Mouse (Mus musculus): ENCODE results near the gene Exoc6b.

Gene Exoc6b

DNA sequence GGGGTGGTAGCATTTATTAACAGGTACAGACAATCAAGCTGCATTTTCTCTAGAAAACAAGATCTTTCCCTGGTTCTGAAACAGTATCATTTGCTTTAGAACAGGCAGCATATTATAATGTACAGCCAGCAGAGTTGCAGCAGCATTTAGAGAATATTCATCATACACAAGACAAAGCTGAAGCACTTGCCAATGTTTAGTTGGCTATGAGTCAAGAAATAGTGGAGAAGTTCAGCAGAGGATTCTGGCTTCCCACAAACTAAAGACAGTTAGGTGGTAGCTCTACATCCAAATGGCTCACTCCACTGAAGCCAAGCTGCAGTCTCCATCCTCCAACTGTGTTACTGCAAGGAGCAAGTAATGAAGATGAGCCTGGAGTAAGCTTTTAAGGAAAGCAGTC lies 342.4 kb downstream of the Exoc6b start:
- no peak for DNase-seq (ENCODE audit: low spot score)

DNA sequence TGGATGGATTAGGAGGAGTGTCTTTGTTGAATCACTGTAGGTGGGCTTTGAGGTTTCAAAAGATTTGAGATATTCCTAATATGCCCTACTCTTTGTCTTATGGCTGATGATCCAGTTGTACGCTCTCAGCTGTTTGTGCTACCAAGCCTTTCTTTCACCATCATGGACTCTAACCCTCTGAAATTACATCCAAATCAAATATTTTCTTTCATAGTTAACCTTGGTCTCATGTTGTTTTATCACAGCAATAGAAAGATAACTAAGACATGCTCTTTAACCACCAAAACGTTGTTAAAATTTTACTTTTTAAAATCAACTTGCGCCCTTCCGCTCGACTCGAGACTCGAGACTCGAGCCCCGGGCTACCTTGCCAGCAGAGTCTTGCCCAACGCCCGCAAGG lies 356.1 kb downstream of the Exoc6b start:
- no peak for DNase-seq (ENCODE audit: low spot score)

DNA sequence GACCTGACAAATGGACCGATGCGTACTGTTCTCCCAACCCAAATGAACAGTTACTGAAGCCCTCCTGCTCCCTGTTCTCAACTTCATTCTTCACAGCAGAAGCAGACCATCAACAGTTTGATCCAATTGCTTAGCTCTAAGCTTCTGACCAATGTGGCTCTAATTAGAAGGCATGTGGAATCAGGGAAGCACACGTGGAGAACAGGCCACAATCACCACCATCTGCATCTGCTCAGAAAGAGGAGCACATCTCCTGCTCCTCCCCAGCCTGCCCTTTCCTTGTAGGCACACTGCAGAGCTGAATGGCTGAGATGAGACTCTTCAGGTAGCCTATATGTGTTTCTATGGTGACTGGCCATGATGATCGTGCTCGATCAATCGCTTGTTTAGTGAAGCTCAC lies 358.5 kb downstream of the Exoc6b start:
- no peak for DNase-seq (ENCODE audit: low spot score)

DNA sequence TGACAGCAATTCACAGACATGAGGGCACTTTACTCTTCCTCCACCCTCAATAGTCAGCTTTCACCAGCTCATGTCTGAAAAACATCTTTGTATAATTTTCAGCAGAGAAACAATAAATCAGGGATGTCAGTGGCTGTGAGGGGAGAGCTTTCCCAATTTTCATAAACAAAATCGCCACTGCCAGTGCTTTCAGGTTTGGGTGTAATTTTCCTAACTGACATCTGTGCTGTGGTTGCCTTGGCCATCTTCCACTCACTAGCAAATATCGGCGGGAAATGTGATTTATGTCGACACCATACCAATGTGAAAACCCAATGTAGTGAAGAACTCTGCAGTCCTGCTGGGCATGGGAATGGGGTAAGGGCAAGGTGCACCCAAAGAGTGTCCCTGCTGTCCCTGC lies 360.7 kb downstream of the Exoc6b start:
- no peak for DNase-seq (ENCODE audit: low spot score)

DNA sequence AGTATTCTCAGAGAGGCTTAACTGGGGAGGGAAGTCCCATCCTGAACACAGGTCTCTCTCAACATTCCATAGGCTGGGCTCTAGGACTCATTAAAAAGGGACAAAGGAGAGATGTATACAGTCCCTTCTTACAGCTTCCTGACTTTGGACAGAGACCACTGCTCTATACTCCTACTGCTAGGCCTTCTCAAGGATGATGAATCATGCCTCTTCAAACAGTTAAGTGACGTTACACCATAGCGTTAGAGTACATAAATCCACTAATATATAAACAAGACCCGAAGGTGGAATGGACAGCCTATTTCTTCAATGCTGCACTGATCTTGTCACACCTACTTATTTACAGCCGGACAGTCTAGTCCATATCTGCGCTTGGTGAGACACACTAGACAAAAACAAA lies 369.7 kb downstream of the Exoc6b start:
- DNase-seq (ENCODE audit: low spot score): no peak

DNA sequence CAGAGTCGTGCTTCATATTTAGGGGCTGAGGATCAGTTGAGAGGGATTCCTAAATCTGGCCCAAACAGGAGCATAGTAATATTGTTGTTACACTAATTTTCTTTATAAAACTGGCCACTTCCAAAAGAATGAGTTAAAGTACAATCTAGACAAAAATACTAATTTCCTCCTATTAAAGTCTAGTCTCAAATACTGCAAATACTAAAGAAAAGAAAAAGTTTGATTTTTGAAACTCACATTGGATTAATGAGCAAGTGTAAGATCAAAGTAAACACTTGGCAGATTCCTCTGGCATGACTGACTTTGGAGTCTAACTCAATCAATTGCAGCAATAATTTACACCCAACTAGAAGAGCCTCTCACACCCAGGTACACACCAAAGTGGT lies 371.0 kb downstream of the Exoc6b start:
- peak; percentile 18 for DNase-seq (ENCODE audit: low spot score)

DNA sequence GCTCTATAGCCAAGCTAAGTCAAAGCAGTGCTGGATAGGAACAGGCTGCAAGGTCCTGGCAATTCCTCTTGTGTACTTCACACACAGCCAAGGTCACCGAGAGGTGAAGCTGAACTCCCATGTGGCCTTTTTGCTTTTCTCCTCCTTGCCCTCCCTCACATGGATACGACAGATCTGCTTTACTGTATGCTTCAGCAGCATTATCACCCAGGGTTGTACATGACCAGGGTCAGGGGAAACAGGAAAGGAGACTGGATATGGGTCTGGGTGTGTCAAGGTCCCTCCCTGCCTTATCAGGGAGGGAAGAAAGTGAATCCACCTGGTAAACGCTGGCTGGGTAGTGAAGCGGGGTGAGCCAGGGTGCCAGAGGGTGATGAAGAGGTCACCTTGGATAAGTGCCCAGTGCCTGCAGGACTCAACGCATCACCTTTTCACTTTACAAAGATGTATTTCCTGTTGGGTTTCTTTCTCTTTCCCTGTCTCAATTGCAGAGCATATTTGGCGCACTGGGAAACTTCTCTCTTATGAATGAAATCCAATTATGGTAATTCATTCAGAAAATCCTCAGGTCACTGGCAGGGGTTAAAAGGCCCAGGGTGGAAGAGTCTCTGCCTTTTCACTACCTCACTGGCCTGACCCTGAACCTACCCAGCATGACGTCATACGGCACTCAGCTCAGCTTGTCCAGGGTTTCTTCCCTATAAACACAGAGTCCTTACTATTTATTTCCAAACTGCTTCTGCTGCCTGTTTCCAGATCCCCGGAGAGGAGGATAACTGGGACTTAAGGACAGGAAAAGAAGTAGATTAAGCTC lies 371.6 kb downstream of the Exoc6b start:
- peak; percentile 26 for DNase-seq (ENCODE audit: low spot score)

DNA sequence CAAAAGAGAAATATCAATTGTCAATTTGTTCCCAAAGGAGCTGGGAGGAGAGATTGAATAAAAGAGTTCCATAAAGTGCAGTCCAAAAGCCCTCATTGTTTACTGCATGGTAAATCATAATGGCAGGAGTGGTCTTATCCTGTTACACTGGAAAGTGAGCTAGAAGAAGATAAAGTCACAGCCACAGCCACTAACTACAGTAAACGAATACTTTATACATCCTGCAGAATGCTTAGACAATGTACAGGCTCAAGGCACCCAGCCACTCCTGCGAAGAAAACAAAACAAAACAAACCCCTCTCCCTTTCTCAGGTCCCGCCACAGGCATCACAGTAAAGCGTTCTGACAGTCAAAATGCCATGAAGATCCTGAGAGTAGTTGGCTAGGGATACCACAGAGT lies 375.5 kb downstream of the Exoc6b start:
- no peak for DNase-seq (ENCODE audit: low spot score)

DNA sequence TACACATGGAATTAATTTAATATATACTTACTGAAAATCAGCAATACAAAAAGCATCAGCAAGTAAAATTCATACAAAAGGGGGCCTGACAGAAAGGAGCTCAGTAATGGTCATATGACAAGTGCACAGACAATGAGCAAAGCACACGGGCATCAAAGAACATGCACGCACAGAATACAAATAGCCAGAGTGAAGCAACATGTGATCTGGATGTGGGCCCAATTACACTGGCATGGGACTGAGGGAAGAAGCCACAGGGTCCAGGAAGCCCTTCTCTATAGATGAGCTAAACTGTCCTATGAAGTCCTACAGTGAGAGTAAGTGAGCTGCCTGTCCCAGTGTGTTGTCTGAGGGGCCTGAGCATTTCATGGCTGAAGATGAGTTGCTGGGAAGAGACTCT lies 376.1 kb downstream of the Exoc6b start:
- DNase-seq (ENCODE audit: low spot score): no peak

DNA sequence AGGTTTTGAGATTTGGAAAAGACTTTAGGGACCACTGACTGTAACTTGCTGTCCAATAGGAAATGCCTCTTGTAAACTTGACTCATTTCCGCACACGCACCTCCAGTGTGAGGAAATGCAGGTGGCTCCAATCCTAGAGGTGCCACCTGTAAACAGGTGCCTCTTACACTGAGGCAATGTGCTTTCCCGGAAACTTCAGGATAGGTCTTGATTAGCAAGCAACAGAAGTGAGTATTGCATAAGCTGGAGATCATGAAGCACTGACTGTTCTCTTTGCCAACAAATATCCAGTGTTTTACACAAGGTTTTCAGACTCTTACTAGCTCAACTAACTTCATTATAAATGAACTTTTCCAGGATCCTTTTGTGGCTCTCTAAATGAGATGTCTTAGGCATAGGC lies 377.4 kb downstream of the Exoc6b start:
- DNase-seq (ENCODE audit: low spot score): no peak

DNA sequence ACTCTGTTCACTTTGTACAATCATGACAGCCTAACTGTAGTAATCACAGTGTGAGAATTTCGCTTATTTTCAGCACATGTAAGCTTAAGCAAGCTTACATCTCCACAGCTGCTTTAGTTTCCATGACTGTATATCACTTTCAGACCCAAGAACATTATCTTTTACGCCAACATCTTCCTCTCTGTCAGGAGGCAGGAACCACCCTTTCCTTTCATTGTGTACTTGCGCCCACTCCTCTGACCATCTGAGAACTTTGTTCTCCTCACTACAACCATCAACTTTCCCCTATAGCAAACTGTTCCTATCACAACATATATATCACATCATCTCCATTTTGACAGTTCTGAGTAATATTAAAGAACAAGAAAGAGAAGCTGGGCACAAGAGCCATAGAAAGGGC lies 391.5 kb downstream of the Exoc6b start:
- no peak for DNase-seq (ENCODE audit: low spot score)

DNA sequence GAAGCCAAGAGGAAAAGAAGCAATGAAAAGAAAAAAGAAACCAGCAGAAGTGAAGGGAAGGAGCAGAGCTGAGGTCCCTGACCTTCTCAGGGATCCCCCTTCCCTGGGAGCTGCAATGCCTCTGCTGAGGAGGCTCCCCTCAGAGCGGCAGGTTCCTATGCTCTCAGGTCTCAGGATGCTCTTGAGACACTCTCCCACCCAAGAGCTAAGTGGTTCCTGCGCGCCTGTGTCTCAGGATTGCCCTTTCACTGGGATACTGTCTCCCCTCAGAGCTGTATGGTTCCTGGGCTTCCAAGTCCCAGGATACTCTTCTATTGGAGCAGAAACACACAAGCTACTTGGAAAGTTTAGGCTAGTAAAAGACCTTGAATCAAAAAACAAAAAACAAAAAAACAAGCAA lies 394.4 kb downstream of the Exoc6b start:
- no peak for DNase-seq (ENCODE audit: low spot score)

DNA sequence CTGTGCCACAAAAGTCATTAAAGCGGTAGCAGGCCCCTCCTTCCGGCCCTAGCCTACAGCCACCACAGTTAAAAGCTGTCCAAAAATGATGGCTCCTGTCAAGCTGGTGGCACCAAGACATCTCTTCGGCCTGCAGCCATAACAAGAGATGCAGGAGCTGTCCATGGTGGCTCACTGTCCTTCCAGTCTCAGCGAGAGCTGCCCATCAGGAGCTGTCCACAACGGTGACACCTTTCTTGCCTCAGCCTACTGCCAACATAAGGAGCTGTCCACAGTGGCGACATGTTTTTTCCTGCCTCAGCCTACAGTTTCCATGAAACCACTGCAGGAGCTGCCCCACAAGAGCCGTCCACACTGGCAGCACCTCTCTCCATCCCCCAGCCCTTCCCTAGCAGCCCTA lies 395.2 kb downstream of the Exoc6b start:
- no peak for DNase-seq (ENCODE audit: low spot score)

DNA sequence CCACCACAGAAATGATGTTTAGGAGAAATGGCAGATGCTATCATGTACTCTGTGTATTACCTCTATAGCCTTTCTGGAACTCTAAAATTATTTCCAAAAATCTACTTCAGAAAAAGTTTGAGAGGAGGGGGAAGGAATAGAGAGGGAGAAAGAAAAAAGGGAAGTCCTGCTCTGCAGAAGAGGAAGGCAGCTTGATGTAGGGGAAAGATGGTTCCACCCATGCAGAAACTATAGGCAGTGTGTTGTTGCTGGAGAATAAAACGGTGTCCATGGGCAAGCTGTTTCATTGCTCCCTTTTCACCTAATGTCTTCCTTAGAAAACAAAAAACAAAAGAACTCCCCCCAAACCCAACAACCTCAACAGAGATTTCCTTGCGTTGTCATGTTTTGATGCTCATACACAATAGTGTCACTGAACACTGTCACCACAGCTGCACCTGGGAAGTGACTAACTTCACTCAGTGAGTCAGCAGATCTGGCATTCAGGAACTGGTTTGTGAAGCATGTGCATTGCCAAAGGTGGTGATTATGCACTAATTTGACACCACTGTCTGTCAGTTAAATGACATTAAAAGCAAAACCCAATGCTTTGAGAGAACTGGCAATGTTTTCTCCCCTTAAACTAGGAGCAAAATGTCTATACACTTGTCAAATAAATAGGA lies 407.7 kb downstream of the Exoc6b start:
- DNase-seq (ENCODE audit: low spot score): no peak

DNA sequence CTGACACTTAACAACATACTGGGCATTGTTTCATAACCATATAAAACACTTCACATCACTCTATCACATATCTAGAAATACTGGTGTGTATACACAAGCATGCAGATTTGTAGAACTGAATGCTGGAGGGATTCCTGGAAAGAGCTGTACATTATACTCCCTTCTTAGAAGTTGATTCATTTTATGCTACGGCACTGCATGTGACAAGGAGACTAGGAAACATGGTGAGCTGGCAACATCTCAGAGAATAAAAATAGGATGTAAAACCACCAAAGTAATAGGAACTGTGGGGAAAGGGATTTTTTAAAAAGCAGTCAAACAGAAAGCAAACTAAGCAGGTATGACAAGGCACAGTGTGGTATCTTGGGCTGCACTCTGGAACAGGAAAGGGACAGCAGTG lies 408.3 kb downstream of the Exoc6b start:
- no peak for DNase-seq (ENCODE audit: low spot score)

DNA sequence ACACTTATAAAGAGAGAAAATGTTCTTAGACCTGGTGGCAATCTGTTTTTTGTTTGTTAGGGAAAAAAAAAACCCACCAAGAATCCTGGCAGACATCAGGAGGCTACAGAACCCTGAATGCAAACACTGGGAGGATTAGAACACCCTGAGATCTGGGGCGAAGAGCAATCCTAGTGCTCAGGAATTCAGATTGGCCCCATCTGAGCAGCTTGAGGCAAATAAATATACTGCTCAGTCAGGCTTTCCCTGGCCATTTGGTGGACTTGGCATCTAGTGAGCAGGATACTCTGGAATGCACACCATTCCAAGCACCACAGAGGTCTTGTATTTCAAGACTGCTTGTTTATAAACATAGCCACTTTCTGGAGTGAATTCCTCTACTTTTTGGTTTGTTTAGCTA lies 412.2 kb downstream of the Exoc6b start:
- no peak for DNase-seq (ENCODE audit: low spot score)

DNA sequence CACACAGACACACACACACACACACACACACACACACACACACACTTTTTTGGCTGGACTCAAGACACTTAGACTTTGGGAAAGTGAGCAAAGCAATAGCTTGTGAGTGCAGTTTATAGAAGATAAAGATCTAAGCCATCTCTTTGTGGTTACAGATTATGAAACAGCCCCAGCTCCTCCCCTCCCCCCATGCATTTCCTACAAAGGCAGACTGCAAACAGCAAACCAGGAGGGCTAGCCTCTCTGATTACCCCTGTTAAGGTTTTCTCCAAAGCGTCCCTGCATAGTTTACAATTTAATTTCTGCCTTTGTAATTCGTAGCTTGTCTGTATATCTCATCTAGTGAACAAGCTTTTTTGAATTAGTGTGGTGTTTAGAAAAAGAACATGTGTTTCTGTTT lies 412.6 kb downstream of the Exoc6b start:
- DNase-seq (ENCODE audit: low spot score): no peak

DNA sequence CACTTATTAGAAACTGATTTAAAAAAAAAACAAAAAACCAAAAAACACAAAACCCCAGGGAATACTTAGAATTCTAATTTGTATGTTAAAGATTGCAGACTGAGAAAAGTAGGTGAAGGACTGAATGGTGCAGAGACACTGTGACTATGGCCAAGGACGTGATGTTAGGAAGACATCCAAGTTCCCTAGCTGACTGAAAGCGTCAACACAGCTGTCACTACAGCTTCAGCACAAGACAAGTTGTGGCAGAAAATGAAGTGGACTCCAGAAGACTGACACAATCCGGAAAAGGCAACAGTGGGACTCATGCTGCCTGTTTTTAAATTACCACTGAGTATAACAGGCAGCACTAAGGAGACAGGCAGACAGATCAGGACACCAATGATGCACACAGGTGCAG lies 417.4 kb downstream of the Exoc6b start:
- DNase-seq (ENCODE audit: low spot score): no peak

DNA sequence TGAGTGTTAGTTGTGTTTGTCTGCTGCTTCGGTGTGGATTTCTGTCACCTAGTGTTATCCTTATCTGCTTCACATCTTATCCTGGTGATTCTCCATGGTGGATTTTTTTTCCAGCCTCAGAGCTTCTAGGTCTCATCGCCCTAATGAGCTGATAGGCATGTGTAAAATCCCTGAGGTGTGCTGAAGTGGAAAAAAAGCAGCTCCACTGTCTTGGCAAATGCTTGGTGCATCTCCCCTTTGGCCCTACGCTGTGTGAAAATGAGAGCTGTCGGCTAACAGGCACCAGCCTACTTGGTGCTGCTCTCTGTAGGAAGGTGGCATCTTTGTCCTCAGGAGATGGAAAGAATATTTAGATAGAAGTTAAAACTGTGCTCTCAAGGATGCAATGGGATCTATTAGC lies 422.1 kb downstream of the Exoc6b start:
- peak; percentile 52 for DNase-seq (ENCODE audit: low spot score)

DNA sequence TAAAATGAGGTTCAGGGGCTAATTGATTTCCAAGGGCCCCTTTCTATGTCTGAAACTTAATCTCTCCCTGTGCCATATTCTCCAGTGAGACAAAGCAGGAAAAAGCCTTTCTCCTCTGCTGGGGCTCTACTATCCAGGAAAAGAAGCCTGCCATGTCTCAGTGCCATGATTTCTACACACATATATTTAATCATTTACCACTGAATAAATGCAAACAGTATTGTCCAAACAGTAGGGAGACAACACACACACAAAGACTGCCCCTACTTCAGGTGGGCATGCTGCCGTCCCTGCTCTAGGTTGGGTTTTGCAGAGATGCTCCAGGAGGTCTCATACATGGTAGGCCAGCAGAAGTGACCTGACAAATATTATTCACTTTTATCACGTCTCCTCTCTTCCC lies 422.6 kb downstream of the Exoc6b start:
- no peak for DNase-seq (ENCODE audit: low spot score)

DNA sequence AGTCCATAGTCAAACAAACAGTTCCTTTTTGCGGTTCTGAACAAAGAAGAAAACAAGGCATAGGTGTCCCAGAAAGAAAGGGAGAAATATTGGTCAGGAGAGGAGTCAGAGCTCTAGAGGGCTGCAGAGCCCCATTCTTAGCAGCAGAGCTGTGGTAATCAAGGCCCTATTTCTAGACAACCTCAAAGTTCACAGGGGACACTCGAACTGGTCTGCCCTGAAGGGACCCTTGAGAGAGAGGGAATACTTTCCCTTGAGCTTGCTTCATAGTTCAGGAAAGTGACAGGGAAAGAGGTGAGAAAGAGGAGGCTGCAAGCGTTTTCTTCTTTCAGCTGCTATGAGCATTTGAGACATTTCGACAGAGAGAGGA lies 428.3 kb downstream of the Exoc6b start:
- no peak for DNase-seq (ENCODE audit: low spot score)

DNA sequence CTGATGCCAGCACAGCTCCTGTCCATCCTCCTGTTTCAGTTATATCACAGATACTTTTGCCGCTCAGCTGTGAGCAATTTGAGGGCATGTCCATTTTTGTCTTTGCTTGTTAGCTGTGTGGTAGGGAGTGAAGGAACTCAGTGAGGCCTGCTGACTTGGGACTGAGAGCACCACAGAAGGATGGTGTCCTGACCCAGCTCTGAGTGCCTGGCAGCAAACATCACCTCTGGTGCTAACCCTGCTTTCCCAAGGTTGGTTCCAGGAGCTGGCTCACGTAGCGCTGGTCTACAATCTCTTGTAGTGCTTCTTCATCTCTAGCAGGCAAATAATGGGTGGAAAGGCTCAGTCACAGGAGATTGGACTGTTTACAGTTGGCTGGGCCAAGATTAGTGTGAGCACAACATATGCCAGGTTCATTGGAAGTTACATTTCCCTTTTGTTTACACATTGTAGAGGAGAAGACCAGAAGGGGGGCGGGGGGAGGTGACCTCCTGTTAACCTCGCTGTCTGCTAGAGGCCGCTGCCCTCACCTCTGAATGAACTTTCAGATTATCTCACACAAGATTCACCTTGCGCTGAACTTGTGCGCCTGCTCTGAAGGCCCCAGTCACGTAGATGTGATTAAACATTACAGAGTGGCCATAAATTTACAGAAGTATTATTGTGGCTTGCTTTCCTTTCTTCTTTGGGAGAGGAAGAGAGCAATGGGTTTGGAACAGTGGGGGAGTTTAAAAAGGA lies 428.8 kb downstream of the Exoc6b start:
- DNase-seq (ENCODE audit: low spot score): peak; percentile 53

DNA sequence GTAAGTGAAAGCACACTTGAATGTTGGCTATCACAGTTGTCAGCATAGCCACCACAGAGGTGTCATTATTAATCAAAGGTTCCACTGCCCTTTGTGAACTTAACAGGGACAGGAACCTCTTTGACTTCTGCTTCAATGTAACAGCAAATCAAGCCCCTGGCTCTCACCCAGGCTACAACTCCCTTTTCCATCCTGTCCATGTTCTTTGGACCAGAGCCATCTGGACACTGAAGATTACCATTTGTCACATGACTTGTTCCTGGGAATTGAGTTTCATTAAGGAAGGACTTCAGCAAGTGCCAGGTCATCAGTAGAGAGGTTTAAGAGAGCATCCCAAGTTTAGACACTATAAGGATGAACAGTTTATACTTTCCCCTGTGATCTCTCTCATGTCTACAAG lies 431.1 kb downstream of the Exoc6b start:
- no peak for DNase-seq (ENCODE audit: low spot score)

All from retina, embryonic 14.5 days (tissue).